Mouse (Mus musculus) left cerebral cortex, adult 8-10 months (tissue): ENCODE data around the gene Rcc1. TPM values are rescaled to one million over a fixed set of nuclear protein-coding genes. Genes with fewer than 3 reads are reported as not detected.
A peak's percentile ranks its signal among the peaks of the same experiment; 100 is the strongest.
"Not testable (repeated sequence)": the region's sequence is repeated elsewhere in the genome, so short reads cannot be mapped to it uniquely, and the experiment has no call there.

Experiments
- DNase-seq, 2 experiments: peaks; one replicate each; pipeline ENCODE4 v3.0.0; 2022; ENCODE audit warnings: low spot score in 2 of 2
- total RNA-seq, 4 experiments: library from RNA; stranded (reverse); gene quantifications; 2 replicates each; pipeline ENCODE4 v1.2.4; 2022

Rcc1 gene
- total RNA-seq, 4 experiments from 2014 or later: 12.0 to 15.5 (median 14.2) TPM

GRCm38 (mm10) chr4:132315711-132316110 lies 37.7 kb downstream of the Rcc1 start:
- DNase-seq: no peak

DNA sequence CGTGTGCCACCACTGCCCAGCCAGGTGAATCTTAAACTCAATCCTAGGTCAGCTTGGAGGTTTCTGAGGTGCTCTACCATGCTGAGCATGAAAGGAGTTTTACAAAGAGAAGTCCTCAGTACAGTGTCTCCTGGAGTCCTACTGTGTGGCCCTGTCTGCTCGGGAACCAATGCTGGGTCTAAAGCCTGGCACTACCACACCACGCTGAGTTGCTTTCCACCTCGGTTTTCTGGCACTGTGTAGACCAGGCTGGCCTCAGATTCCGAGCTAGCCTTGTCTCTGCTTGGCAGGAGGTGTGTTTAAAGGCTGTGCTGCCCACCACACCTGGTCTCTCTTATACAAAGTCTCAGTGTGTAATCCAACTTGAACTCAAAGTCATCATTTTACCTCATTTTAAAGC lies 40.8 kb downstream of the Rcc1 start:
- no peak for DNase-seq

DNA sequence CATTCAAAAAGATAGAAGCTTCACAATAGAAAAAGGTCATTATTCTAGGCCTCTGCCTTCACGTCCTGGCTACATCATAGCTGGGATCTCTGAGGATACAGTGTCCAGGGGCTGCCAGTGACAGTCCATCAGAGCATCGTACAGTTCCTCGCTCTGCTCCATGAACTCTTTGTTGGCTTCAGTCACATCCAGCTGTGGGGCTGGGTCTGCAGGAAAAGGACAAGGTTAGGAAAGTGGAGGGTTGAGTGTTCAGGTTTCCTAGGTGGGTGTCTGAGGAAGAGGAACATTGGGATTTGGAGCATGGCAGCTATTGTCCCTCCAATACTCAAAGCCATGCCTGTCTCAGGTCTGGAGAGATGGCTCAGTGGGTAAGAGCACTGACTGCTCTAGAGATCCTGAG lies 41.6 kb downstream of the Rcc1 start:
- DNase-seq: no peak

DNA sequence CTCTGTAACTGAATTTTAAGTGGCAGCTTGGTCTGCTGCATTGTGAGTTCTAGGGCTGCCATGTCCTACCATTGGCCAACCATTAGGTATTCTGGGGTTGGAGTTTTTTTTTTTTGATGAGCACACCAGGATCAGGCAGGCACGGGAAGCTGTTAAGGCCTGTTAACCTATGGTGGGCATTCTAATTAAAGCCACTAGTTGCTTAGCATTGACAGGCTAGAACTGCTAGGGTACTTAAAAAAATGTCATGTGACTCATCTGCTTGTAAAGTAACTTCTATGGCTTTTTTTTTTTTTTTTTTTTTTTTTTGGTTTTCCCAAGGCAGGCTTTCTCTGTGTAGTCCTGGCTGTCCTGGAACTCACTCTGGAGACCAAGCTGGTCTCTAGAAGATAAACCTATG lies 42.2 kb downstream of the Rcc1 start:
- DNase-seq: no peak

GRCm38 (mm10) chr4:132309849-132310472 lies 43.4 kb downstream of the Rcc1 start:
- DNase-seq: no peak

- no peak for DNase-seq
These were observed 44.1 kb downstream of the Rcc1 start for GRCm38 (mm10) chr4:132309140-132309848.

DNA sequence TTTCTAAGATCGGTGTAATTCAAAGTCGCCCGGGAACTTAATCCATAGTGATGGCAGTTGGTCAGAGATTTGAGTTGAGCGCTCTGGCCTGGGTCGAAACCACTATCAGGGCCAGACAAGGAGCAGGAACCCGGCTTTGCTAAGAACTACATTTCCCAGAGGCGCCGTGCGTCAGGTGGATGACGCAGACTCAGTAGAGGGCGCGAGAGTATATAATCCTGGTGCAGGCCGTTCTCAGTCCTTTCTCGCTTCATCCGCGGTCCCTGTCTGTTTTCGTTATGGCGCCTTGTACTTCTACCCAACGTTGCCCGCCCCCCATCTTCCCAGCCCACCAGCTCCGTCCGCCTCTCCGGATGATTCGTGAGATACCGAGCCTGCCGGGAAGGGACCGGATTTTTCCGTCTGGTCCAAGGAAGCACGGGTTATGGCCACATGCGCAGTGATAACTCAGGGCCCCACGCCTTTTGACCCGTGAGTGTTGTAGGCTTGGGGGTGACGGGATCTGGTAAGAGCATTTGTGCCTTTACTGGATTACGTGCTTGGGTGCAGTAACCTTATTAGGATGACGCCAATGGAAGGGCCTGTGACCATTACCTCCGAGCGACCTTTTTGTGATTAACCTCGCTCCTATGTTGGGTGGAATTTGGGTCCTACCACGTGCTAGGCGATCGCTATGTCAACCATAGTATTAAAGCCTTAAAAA lies 44.8 kb downstream of the Rcc1 start:
- DNase-seq: peak; percentile 88 to 91

DNA sequence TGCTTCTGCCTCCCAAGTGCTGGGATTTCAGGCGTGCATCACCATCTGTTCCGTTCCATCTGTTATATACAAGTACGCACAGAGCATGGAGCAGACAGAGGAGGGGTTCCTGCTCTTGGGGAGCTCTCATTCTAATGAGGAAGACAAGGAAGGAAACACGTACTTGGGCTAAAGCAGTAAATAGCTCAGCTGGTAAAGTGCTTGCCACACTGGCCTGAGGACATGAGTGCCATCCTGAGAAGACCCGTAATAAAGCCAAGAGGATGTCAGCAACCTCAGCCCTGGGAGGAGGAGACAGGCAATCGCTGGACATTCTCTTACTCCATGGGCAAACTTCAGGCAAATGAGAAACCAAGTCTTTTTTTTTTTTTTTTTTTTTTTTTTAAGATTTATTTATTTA lies 47.4 kb downstream of the Rcc1 start:
- no peak for DNase-seq

DNA sequence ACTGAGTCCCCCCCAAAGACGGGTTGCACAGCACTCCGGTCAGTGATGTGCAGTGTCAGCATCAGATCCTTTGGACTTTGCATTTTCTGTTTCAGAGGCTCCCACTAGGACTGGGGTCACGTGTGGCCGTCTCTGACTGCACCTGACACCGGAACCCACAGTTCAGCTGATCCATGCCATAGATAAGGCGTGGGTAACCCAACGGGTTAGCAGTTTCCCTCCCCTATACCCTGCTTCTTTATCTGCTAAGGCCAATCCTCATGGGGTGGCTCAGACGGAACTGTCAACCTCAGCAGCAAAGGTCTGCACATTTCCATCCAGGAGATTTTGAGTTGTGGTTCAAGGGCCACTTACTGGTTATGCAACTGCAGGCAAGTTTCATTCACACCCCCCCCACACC lies 48.1 kb downstream of the Rcc1 start:
- no peak for DNase-seq

GRCm38 (mm10) chr4:132303484-132303883 lies 49.9 kb downstream of the Rcc1 start:
- not testable (repeated sequence) for DNase-seq

DNA sequence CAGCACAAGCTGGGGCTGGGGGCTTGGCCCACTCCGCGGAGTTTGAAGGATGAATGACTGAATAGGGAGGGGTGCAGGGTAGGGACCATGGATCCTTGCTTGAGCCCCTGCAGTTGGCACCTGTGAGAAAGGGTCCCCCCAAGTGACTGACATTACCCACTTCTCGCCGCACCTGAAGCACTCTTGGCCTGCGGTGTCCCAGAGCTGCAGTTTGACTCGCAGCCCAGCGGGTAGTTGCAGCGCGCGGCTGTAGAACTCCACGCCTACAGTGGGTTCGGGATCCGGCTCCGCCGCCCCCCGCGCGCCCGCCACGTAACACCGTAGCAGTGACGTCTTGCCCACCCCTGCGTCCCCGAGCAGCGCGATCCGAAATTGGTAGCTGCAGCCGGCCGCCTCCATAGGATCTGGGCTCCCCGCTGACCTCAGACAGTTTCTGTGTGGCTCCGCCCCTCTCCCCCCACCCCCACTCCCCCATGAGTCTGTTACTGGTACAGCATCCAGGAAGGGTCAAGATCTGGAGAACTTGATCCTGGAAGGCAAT lies 50.4 kb downstream of the Rcc1 start, which contains the start of gene Rab42:
TSS of gene Rab42 (minus strand) at position 447 of the 541 bp plus-strand sequence.
- peak; percentile 54 to 62 for DNase-seq

GRCm38 (mm10) chr4:132301965-132302938 lies 51.2 kb downstream of the Rcc1 start:
- DNase-seq: no peak

DNA sequence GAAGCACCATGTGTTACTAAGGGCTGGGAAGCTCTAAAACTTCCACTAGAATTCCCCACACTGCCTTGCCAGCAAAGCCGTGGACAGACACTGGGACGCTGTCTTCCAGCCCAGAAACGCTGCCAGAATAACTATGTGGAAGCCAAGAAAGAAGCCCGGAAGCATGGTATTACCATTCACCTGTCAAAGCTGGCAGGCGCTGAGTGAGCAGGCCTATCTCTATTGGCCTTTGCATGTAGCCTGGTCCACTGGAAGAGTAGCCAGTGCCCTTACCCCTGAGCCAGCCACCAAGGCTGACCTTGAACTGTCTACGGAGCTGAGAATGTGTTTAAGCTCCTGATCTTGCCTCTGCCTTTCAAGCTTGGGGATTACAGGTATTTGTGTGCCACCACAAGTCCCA lies 51.9 kb downstream of the Rcc1 start:
- no peak for DNase-seq

DNA sequence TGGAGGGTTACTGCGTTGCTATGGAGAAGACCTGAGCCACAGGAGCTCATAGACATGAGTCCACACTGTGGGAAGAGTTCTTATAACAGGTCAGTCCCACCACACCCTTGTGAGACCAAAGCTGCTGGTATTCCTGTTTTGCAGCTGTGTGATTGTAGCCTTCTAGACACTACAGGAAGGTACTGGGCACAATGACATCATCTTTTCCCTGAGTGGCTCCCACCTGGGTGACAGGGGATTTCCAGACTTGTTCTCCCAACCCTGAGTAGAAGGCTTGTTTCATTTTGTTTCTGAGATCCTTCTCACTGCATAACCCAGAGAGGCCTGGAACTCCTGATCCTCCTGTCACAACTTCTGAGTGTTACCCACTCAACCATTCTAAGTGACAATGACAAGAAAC lies 53.6 kb downstream of the Rcc1 start:
- no peak for DNase-seq

DNA sequence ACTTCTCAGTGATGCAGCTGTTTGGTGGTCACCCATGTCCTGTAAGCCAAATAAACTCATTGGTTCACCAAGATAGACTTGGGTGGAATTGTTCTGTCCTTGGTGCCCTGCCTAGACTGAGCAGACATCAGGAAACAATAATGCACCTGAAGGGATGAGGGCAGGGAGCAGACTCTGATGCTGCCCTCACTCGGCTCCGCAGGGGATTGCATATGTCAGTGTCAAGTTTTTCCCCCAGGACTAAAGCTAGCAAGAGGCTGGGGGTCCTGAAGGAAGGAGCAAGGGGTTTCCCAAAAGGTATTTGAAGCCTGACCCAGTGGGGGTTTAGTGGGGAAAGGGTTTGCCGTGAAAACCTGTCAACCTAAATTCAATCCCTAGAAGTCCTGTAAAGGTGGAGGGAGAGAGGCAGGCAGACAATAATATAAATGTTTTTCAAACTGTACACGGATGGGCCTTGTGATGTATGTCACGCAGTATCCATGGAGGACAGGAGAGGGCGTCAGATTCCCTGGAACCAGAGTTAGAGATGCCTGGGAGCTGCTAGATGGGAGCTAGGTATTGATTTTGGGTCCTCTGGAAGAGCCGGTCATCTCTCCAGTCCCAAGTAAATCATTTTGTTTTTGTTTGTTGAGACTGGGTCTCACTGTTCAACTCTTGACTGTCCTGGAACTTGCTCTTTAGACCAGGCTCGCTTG lies 57.6 kb downstream of the Rcc1 start:
- DNase-seq: no peak

- DNase-seq: no peak
These were observed 59.6 kb downstream of the Rcc1 start for GRCm38 (mm10) chr4:132293682-132294240.

DNA sequence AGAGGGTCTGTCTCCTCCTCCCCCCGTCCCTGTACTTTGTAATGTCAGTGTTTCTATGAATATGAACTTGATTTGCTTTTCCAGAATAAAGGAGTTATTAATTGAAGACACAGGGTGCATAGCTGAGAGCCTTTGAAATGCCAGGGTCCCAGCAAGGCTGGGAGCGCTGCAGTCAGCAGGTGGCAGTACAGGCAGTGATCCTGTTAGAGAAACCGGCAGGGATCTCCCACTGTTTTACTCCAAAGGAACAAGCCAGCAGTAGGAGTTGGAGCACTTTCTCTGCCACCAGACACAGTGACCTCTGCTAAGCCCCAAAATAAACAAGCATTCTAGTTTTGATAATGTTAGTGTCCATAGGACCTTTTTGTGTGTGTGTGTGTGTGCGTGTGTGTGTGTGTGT lies 60.4 kb downstream of the Rcc1 start:
- DNase-seq: no peak

GRCm38 (mm10) chr4:132291624-132292335 lies 61.6 kb downstream of the Rcc1 start:
- no peak for DNase-seq

GRCm38 (mm10) chr4:132291056-132291455 lies 62.3 kb downstream of the Rcc1 start:
- no peak for DNase-seq
